Mouse (Mus musculus) layer of hippocampus, adult 18-20 months (tissue): ENCODE results near the gene Omd. TPM values are rescaled to one million over a fixed set of nuclear protein-coding genes. Genes with fewer than 3 reads are reported as not detected.
"Not testable (repeated sequence)": the region's sequence is repeated elsewhere in the genome, so short reads cannot be mapped to it uniquely, and the experiment has no call there.

Experiments
- DNase-seq, 2 experiments: peaks; one replicate each; pipeline ENCODE4 v3.0.0; 2022; ENCODE audit warnings: low spot score in 2 of 2
- long read RNA-seq: library from polyadenylated mRNA; stranded (forward); transcript quantifications from one replicate; pipeline ENCODE4 v2.0.0, GENCODE M21; 2021
- total RNA-seq, 2 experiments: library from RNA; stranded (reverse); gene quantifications; 2 replicates each; pipeline ENCODE4 v1.2.3; 2021

Gene Omd
- under 1 TPM; 0.28 to 0.42 TPM for total RNA-seq
- long read RNA-seq, result 0 reads

DNA sequence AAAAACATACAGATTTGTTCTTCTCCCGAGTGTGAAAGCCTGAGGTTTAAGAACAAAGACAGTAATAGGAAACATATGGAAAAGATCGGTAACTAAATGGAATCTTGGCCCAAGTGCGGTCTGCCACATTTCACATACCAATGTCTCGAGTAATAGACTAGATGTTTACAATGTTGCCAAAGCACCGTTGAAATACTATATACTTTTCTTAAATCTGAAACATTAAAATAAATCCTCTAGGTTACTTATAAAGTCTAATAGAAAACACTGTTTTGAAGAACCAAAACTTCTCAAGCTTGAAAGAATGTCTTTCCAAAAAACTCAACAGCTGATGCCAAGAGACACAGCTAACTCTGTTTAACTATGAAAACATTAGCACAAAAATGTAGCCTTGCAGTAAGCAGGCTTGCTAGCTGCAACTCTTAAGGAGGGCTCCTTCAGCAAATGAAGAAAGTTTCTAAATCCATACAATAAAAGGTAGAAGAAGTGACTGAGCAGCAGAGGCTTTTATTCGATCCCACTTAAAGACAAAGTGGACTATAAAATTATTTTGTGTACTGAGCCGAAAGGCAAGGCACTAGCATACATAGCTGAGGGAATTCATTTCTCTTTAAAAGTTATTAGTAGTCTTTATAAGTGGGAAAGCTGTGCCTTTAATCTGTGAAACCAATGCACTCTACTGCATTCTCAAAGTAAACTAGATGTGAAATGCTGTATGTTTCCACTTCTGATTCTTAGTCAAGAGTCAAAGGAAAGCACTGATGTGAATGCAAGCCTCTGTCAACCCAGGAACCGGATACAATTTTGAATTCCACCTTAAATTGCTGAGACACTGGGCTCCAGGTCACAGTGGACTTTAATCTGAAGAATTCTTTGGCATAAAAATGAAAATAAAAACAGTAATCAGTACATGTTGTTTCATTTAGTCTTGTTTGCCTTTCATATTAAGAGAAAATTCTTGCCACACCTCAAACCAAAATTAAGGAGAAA, at the start of gene Omd:
Gene Omd, plus strand, starts transcription at position 922 of the 990 bp plus-strand sequence.
- no peak for DNase-seq

GRCm38 (mm10) chr13:49536946-49537345, 45.3 kb upstream of the Omd start:
- DNase-seq, result no peak

- DNase-seq, result no peak
Measured at GRCm38 (mm10) chr13:49538693-49539092, 43.6 kb upstream of the Omd start.

DNA sequence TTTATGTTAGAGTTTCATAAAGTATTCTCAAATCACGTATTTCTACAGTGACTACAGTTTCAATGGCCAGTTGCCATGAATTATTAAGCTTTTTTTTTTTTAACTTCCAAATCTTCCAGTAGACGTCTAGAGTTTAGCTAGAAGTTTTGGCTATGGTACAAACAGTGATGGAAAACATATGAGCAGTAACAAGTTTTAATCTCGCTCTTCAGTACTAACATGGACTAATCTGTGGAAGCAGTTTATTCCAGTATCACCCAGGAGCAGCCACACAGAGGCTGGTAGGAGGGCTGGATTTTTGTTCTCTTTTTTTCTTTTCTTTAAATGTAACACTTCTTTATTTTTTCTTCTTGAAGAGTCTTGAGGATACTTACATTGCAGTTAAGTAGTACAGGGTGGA, 38.0 kb upstream of the Omd start, which contains the start of gene Aspn:
Gene Aspn, plus strand, starts transcription at position 165 of the 400 bp plus-strand sequence.
- DNase-seq, result no peak

DNA sequence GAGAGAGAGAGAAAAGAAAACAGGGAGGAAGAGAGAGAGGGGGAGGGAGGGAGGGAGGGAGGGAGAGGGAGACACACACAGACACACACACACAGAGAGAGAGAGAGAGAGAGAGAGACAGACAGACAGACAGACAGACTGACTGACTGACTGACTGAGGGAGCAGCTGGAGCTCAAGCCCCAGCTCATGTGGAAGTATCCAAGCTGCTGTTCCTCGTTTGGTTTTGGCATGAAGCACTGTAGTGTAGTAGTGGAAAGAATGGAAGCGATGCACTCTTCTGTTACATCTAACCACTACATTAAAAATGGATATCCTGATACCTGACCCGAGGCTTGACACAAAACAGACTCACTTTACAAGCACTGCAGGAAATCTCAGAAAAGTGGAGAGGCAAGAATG, 36.6 kb upstream of the Omd start:
- no peak for DNase-seq

GRCm38 (mm10) chr13:49546517-49546916, 35.7 kb upstream of the Omd start:
- DNase-seq, result no peak

- DNase-seq, result no peak
Measured at GRCm38 (mm10) chr13:49547563-49548150, 34.6 kb upstream of the Omd start.

DNA sequence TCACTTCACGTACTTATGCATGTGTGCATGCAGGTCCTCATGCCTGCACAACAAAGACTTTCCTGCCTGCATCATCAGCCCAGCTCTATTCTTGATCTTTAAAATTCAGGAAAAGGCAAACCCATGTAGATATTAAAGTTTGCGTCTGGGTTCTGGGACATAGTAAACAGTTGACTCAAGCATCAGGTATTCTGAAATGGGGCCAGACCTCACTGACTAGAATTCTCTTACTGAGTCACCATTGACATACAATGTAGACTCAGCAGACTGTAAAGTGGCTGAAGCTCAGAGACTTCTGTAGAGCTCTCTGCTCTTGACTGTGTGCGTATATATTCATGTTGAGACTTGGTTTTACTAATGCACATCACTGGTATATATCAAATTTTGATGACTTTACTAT, 32.6 kb upstream of the Omd start:
- no peak for DNase-seq

GRCm38 (mm10) chr13:49554519-49554918, 27.7 kb upstream of the Omd start:
- DNase-seq, result no peak

DNA sequence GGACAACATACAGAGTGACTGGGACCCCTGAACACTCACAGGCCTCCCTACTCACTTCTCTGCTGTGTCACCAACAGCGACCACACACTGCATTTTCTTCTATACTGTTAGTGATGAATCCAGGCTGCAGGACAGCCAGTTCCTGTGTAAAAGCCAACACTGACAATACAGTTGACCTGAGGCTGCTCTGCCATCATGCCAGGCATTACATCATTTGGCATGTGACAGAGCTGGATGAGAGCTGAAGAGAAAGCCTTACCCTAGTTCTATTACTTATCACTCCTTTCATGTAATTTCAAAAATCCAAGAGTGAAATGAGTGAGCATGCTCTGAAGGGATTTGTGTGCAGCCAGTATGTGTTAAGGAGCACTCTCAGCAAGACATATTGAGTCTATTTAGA, 26.1 kb upstream of the Omd start:
- DNase-seq, result peak in 1 of 2 experiments; percentile 6

- no peak for DNase-seq
Measured at GRCm38 (mm10) chr13:49556924-49557323, 25.3 kb upstream of the Omd start.

- DNase-seq, result peak in 1 of 2 experiments; percentile 7
Measured at GRCm38 (mm10) chr13:49559185-49559584, 23.1 kb upstream of the Omd start.

- no peak for DNase-seq
Measured at GRCm38 (mm10) chr13:49560886-49561285, 21.4 kb upstream of the Omd start.

DNA sequence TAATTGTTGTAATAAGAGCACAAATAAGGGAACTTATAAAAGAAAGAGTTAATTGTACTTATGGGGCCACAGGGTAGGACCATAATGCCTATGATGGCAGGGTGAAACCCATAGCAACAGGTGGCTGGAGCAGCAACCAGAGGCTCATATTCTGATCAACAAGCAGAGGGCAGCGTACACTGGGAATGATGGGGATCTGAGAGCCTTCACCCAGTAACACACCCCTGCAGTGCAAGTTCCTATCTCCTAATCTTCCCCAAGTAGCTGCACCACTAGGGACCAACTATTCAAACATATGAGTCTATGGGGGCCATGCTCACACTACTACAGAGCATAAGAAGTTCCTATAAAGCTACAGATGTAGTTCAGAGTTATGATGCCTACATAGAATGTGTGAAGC, 17.9 kb upstream of the Omd start:
- DNase-seq, result no peak

GRCm38 (mm10) chr13:49570371-49570770, 11.9 kb upstream of the Omd start:
- DNase-seq, result no peak

- DNase-seq, result no peak
Measured at GRCm38 (mm10) chr13:49571418-49571817, 10.8 kb upstream of the Omd start.

GRCm38 (mm10) chr13:49583859-49584258, 1.6 kb downstream of the Omd start:
- no peak for DNase-seq

- DNase-seq, result no peak
Measured at GRCm38 (mm10) chr13:49584307-49585005, 2.2 kb downstream of the Omd start.

- DNase-seq, result no peak
Measured at GRCm38 (mm10) chr13:49586062-49586461, 3.8 kb downstream of the Omd start.

- not testable (repeated sequence) for DNase-seq
Measured at GRCm38 (mm10) chr13:49602541-49602940, 20.3 kb downstream of the Omd start.

GRCm38 (mm10) chr13:49603603-49604002, 21.3 kb downstream of the Omd start:
- no peak for DNase-seq

DNA sequence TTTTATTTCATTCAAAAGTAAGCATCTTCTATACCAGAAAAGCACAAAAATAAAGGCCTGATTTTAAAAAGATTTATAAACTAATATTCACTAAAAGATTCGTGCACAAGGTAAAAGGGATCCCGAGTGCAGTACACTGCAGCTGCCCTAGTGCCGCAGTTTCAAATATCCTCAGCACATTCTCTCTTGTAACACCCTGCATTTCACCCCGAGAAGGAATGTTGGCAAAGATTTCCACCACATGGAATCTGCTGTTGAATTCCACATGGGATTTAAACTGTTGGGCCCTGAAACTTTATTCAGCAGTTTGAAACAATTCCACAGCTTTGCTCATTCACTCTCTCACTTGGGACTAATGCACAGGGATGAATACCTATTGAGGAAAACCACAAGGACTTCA, 25.5 kb downstream of the Omd start, which contains the start of gene Ogn:
Gene Ogn, plus strand, starts transcription at position 333 of the 400 bp plus-strand sequence.
- peak in 1 of 2 experiments; percentile 33 for DNase-seq
